Mouse (Mus musculus): ENCODE data around the gene H2afz.

- no peak for TF ChIP-seq CTCF (conservative IDR thresholded peaks at IDR 0.05 in 1 of 2, IDR thresholded peaks at IDR 0.05 in 1 of 2; ENCODE audit: low read depth in 2 of 2, low read length in 2 of 2)
- no peak for TF ChIP-seq EP300 (IDR thresholded peaks at IDR 0.05; ENCODE audit: low read length)
- no peak for TF ChIP-seq POLR2A (IDR thresholded peaks at IDR 0.05; ENCODE audit: low read depth, low read length)
- no peak for TF ChIP-seq BHLHE40 (IDR thresholded peaks at IDR 0.05; ENCODE audit: low read depth, low read length)
- TF ChIP-seq SMC3 (IDR thresholded peaks at IDR 0.05; ENCODE audit: low read depth, low read length): no peak
- no peak for TF ChIP-seq ZMIZ1 (IDR thresholded peaks at IDR 0.05; ENCODE audit: low read depth, low read length)
- TF ChIP-seq HCFC1 (IDR thresholded peaks at IDR 0.05; ENCODE audit: low read depth, low read length): no peak
- no peak for TF ChIP-seq POLR2AphosphoS2 (IDR thresholded peaks at IDR 0.05; ENCODE audit: low read depth, low read length)
- TF ChIP-seq CHD2 (IDR thresholded peaks at IDR 0.05; ENCODE audit: low read length): no peak
- TF ChIP-seq KAT2A (IDR thresholded peaks at IDR 0.05; ENCODE audit: insufficient replicate concordance, low read length): no peak
Measured at GRCm38 (mm10) chr3:137861436-137861835, 2.9 kb upstream of the H2afz start.
